Mouse (Mus musculus) liver, embryonic 15.5 days (tissue): ENCODE results near the gene Phgdh. TPM values are rescaled to one million over a fixed set of nuclear protein-coding genes. Genes with fewer than 3 reads are reported as not detected.

Experiments used
- ATAC-seq: fragments of 200-750 bp; cut with Nextera tagmentation; 2 replicates; pipeline ENCODE4 v1.8.0; 2017; ENCODE audit warnings: moderate number of reproducible peaks, mild to moderate bottlenecking, moderate library complexity; ENCODE audit not compliant: insufficient read depth
- H3K27ac ChIP-seq: fragments of 300-500 bp; sonication (generic); replicated peaks from 2 replicates; pipeline ENCODE4 v1.5.1; 2015; ENCODE audit warnings: mild to moderate bottlenecking, inconsistent platforms
- H3K27me3 ChIP-seq: fragments of 300-500 bp; sonication (generic); 2 replicates; pipeline ENCODE4 v1.6.1; 2015; ENCODE audit warnings: mild to moderate bottlenecking, inconsistent platforms
- H3K36me3 ChIP-seq: fragments of 300-500 bp; sonication (generic); replicated peaks from 2 replicates; pipeline ENCODE4 v1.6.1; 2015; ENCODE audit warnings: moderate library complexity, mild to moderate bottlenecking, inconsistent platforms
- H3K4me1 ChIP-seq: fragments of 300-500 bp; sonication (generic); replicated peaks from 2 replicates; pipeline ENCODE4 v1.6.1; 2015; ENCODE audit warnings: inconsistent platforms
- H3K4me2 ChIP-seq: fragments of 300-500 bp; sonication (generic); 2 replicates; pipeline ENCODE4 v1.6.1; 2015; ENCODE audit warnings: moderate library complexity, mild to moderate bottlenecking, inconsistent platforms
- H3K4me3 ChIP-seq: fragments of 300-500 bp; sonication (generic); replicated peaks from 2 replicates; pipeline ENCODE4 v1.5.1; 2015; ENCODE audit warnings: mild to moderate bottlenecking, inconsistent platforms
- H3K9ac ChIP-seq: fragments of 300-500 bp; sonication (generic); 2 replicates; pipeline ENCODE4 v1.6.1; 2015; ENCODE audit warnings: moderate library complexity, mild to moderate bottlenecking, inconsistent platforms
- H3K9me3 ChIP-seq: fragments of 300-500 bp; sonication (generic); replicated peaks from 2 replicates; pipeline ENCODE4 v1.6.1; 2016; ENCODE audit warnings: inconsistent platforms
- WGBS: fragments of 180-500 bp; shearing (Covaris S2); methylation state at CpG from one replicate; pipeline ENCODE4 v1.1.7; 2015; ENCODE audit warnings: mixed read lengths; ENCODE audit not compliant: insufficient replicate concordance; 5-methylcytosine and 5-hydroxymethylcytosine counted together
- polyA plus RNA-seq: library from polyadenylated mRNA; unstranded; fragments of >200 nt; fragmentation: Nextera tagmentation; extraction: Ambion mirVana; gene quantifications from 2 replicates; pipeline ENCODE4 v1.2.1, GENCODE M21; 2015

Gene Phgdh
- polyA plus RNA-seq, 1 experiment from 2014 or later = 208 TPM

- 60% methylated on average over 10 of the region's 10 CpGs for WGBS
- H3K36me3 ChIP-seq = peaks cover 23% of the 10 kb centered on the region
- no peak for ATAC-seq
Measured at GRCm38 (mm10) chr3:98295965-98296364, 43.8 kb downstream of the Phgdh start.

GRCm38 (mm10) chr3:98291044-98291443 lies 48.7 kb downstream of the Phgdh start:
- H3K9me3 ChIP-seq = no peaks in the 10 kb centered on the region
- no peak overlapping the region for H3K4me2 ChIP-seq
- H3K36me3 ChIP-seq = peaks cover 12% of the 10 kb centered on the region
- H3K9ac ChIP-seq = no peak overlapping the region
- no peak overlapping the region for H3K27ac ChIP-seq
- H3K4me3 ChIP-seq = no peak overlapping the region
- no peaks in the 10 kb centered on the region for H3K27me3 ChIP-seq
- ATAC-seq = no peak
- 76% methylated on average over 9 of the region's 9 CpGs for WGBS
- no peaks in the 10 kb centered on the region for H3K4me1 ChIP-seq

More at GRCm38 (mm10) chr3:98295965-98296364, 43.8 kb downstream of the Phgdh start:
- H3K9ac ChIP-seq = no peak overlapping the region
- H3K27ac ChIP-seq = no peak overlapping the region
- H3K4me1 ChIP-seq = no peaks in the 10 kb centered on the region
- no peak overlapping the region for H3K4me2 ChIP-seq
- H3K9me3 ChIP-seq = no peaks in the 10 kb centered on the region
- no peak overlapping the region for H3K4me3 ChIP-seq
- no peaks in the 10 kb centered on the region for H3K27me3 ChIP-seq

GRCm38 (mm10) chr3:98283205-98283604 lies 56.6 kb downstream of the Phgdh start:
- Histone ChIP-seq H3K4me2 (peak overlapping the region; percentile 37; the same call in 1 of the 2 replicates), H3K27me3 (no peaks in the 10 kb centered on the region), H3K9me3 (no peaks in the 10 kb centered on the region), H3K9ac (no peak overlapping the region), H3K27ac (no peak overlapping the region), H3K4me3 (no peak overlapping the region), H3K36me3 (no peaks in the 10 kb centered on the region), H3K4me1 (peaks cover 18% of the 10 kb centered on the region)
- 69% methylated on average over 5 of the region's 5 CpGs for WGBS
- ATAC-seq = no peak

- Histone ChIP-seq H3K4me3 (no peak overlapping the region), H3K9me3 (no peaks in the 10 kb centered on the region), H3K27me3 (no peaks in the 10 kb centered on the region), H3K27ac (no peak overlapping the region), H3K4me2 (peak overlapping the region; percentile 37), H3K36me3 (no peaks in the 10 kb centered on the region), H3K9ac (no peak overlapping the region), H3K4me1 (peaks cover 18% of the 10 kb centered on the region)
- ATAC-seq = no peak
- WGBS = 82% methylated on average over 8 of the region's 8 CpGs
Measured at GRCm38 (mm10) chr3:98282422-98282821, 57.4 kb downstream of the Phgdh start.

- H3K27me3 ChIP-seq = no peaks in the 10 kb centered on the region
- ATAC-seq = no peak
- peak overlapping the region; percentile 39 for H3K4me3 ChIP-seq
- WGBS = 24% methylated on average over 12 of the region's 12 CpGs
- no peaks in the 10 kb centered on the region for H3K9me3 ChIP-seq
- H3K4me1 ChIP-seq = peaks cover 18% of the 10 kb centered on the region
- no peaks in the 10 kb centered on the region for H3K36me3 ChIP-seq
- peak overlapping the region; percentile 27 for H3K9ac ChIP-seq
- H3K27ac ChIP-seq = 0 out of 2 replicates have a peak overlapping the region, but pooled peaks have one; percentile 24
- H3K4me2 ChIP-seq = peak overlapping the region; percentile 37
Measured at GRCm38 (mm10) chr3:98280933-98281678, 58.7 kb downstream of the Phgdh start.

- Histone ChIP-seq H3K36me3 (no peaks in the 10 kb centered on the region), H3K27ac (peak within 1 kb of the TSS; percentile 55), H3K4me1 (peaks cover 18% of the 10 kb centered on the region), H3K27me3 (no peaks in the 10 kb centered on the region), H3K4me2 (peak within 1 kb of the TSS; percentile 37), H3K9me3 (no peaks in the 10 kb centered on the region), H3K9ac (peak within 1 kb of the TSS; percentile 27), H3K4me3 (peak within 1 kb of the TSS; percentile 39)
- 48% methylated on average over 14 of the region's 14 CpGs for WGBS
- ATAC-seq = peak; percentile 70
Measured at GRCm38 (mm10) chr3:98280204-98280932, 59.4 kb downstream of the Phgdh start, which contains the start of gene Hmgcs2. Gene Hmgcs2 (plus strand): TSS chr3:98280435.

GRCm38 (mm10) chr3:98279682-98280081 lies 60.1 kb downstream of the Phgdh start:
- Histone ChIP-seq H3K36me3 (no peaks in the 10 kb centered on the region), H3K9me3 (no peaks in the 10 kb centered on the region), H3K4me3 (no peak overlapping the region), H3K27me3 (no peaks in the 10 kb centered on the region), H3K4me1 (peaks cover 21% of the 10 kb centered on the region), H3K4me2 (no peak overlapping the region), H3K27ac (peak overlapping the region; percentile 55), H3K9ac (no peak overlapping the region)
- 21% methylated on average over 4 of the region's 4 CpGs for WGBS
- ATAC-seq = no peak

GRCm38 (mm10) chr3:98273623-98274398 lies 66.0 kb downstream of the Phgdh start:
- no peak overlapping the region for H3K9ac ChIP-seq
- H3K4me1 ChIP-seq = peaks cover 11% of the 10 kb centered on the region
- no peak overlapping the region for H3K27ac ChIP-seq
- no peaks in the 10 kb centered on the region for H3K27me3 ChIP-seq
- no peaks in the 10 kb centered on the region for H3K9me3 ChIP-seq
- H3K4me3 ChIP-seq = no peak overlapping the region
- whole genome bisulfite sequencing = 47% methylated on average over 11 of the region's 11 CpGs
- no peak overlapping the region for H3K4me2 ChIP-seq
- H3K36me3 ChIP-seq = no peaks in the 10 kb centered on the region
- no peak for ATAC-seq

- no peak overlapping the region for H3K9ac ChIP-seq
- no peaks in the 10 kb centered on the region for H3K9me3 ChIP-seq
- H3K36me3 ChIP-seq = no peaks in the 10 kb centered on the region
- H3K4me1 ChIP-seq = peaks cover 3% of the 10 kb centered on the region; the same call in 1 of the 2 replicates
- H3K27me3 ChIP-seq = no peaks in the 10 kb centered on the region
- H3K27ac ChIP-seq = peak overlapping the region; percentile 71
- no peak overlapping the region for H3K4me3 ChIP-seq
- ATAC-seq = peak; percentile 62
- no peak overlapping the region for H3K4me2 ChIP-seq
- WGBS = 28% methylated on average over 6 of the region's 6 CpGs
Measured at GRCm38 (mm10) chr3:98267249-98267651, 72.5 kb downstream of the Phgdh start.
